Mouse (Mus musculus): ENCODE results near the gene Chchd1. TPM values are rescaled to one million over a fixed set of nuclear protein-coding genes. Genes with fewer than 3 reads are reported as not detected.
A peak's percentile ranks its signal among the peaks of the same experiment; 100 is the strongest.

The Chchd1 gene
- total and polyA plus RNA-seq, 2 experiments from 2014 or later: 147 to 188 TPM

DNA sequence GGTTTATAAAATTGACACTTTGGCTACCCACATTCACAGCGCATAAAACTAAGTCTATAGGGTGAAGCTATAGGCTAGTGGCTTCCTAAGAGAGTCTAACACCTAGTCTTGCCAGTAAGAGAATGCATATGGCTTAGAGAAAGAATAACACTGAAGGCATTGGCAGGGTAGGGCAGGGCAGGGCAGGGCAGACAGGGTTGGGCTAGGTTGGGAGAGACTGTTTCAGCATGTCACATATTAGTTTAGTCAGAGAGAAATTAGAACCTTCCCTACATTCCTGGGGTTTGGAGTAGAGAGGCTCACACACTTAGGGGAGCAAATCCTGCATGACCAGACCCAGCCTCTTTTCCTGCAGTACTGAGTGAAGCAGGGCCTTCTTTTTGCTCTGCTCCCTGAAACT is 35.3 kb upstream of the Chchd1 start:
- H3K4me1 ChIP-seq (ENCODE audit: insufficient read depth, low read length): peaks cover 2% of the 10 kb centered on the region; the same call in 1 of the 2 replicates
- H3K27me3 ChIP-seq (ENCODE audit: insufficient read depth, low read length): no peaks in the 10 kb centered on the region
- no peak overlapping the region for H3K27ac ChIP-seq
- no peak overlapping the region for H3K4me2 ChIP-seq (ENCODE audit: low read depth, low read length)
- WGBS: 73% methylated on average over 1 of the region's 1 CpGs
- no peaks in the 10 kb centered on the region for H3K36me3 ChIP-seq (ENCODE audit: insufficient read depth, low read length)
- ATAC-seq: no peak
- no peak overlapping the region for H3K4me3 ChIP-seq (ENCODE audit: low read length)
- TF ChIP-seq CTCF (IDR thresholded peaks at IDR 0.05; ENCODE audit: low read depth): no peak
- DNase-seq (ENCODE audit: low spot score): no peak
- H3K9ac ChIP-seq (replicated peaks; ENCODE audit: low read length): no peak overlapping the region
- no peaks in the 10 kb centered on the region for H3K9me3 ChIP-seq (ENCODE audit: low read length)

- Histone ChIP-seq H3K4me1 (ENCODE audit: insufficient read depth, low read length) (no peaks in the 10 kb centered on the region), H3K36me3 (ENCODE audit: insufficient read depth, low read length) (no peaks in the 10 kb centered on the region), H3K27me3 (ENCODE audit: insufficient read depth, low read length) (no peaks in the 10 kb centered on the region), H3K9ac (replicated peaks; ENCODE audit: low read length) (no peak within 1 kb of the TSS), H3K27ac (no peak within 1 kb of the TSS), H3K4me3 (ENCODE audit: low read length) (no peak within 1 kb of the TSS), H3K4me2 (ENCODE audit: low read depth, low read length) (no peak within 1 kb of the TSS), H3K9me3 (ENCODE audit: low read length) (no peaks in the 10 kb centered on the region)
- no peak for TF ChIP-seq CTCF (IDR thresholded peaks at IDR 0.05; ENCODE audit: low read depth)
- DNase-seq (ENCODE audit: low spot score) (no peak), ATAC-seq (no peak)
- WGBS: 75% methylated on average over 8 of the region's 8 CpGs
Observed at GRCm38 (mm10) chr14:20668154-20668810, 34.5 kb upstream of the Chchd1 start, which contains the start of gene Synpo2l. Gene Synpo2l (minus strand): TSS chr14:20668354.

- Histone ChIP-seq H3K27me3 (ENCODE audit: insufficient read depth, low read length) (no peaks in the 10 kb centered on the region), H3K27ac (no peak overlapping the region), H3K4me2 (ENCODE audit: low read depth, low read length) (no peak overlapping the region), H3K9me3 (ENCODE audit: low read length) (no peaks in the 10 kb centered on the region), H3K4me3 (ENCODE audit: low read length) (no peak overlapping the region), H3K36me3 (ENCODE audit: insufficient read depth, low read length) (peaks cover 13% of the 10 kb centered on the region; the same call in 1 of the 2 replicates), H3K9ac (replicated peaks; ENCODE audit: low read length) (no peak overlapping the region), H3K4me1 (ENCODE audit: insufficient read depth, low read length) (peaks cover 5% of the 10 kb centered on the region; the same call in 1 of the 2 replicates)
- ATAC-seq (no peak), DNase-seq (ENCODE audit: low spot score) (peak; percentile 51)
- peak; percentile 62 for TF ChIP-seq CTCF (IDR thresholded peaks at IDR 0.05; ENCODE audit: low read depth)
- 94% methylated on average over 2 of the region's 2 CpGs for WGBS
Observed at GRCm38 (mm10) chr14:20672990-20673389, 29.8 kb upstream of the Chchd1 start.

DNA sequence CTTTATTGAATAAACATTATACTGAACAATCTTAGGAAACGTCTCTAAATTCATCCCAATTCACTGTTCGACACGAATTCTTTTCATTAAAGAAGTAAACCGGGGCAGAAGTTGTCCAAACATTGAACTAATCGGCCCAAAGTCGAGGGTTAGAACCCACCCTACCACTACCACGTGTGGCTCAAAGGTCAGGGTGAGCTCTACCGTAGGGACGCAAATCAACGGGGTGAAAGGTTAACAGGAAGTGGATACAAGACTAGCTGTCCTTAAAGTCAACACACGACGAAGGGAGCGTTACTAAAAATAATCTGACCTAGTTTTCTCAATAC is 29.1 kb upstream of the Chchd1 start:
- WGBS: 12% methylated on average over 13 of the region's 13 CpGs
- DNase-seq (ENCODE audit: low spot score): no peak
- Histone ChIP-seq H3K27ac (peak overlapping the region; percentile 70; the same call in 1 of the 2 replicates), H3K36me3 (ENCODE audit: insufficient read depth, low read length) (peaks cover 13% of the 10 kb centered on the region; the same call in 1 of the 2 replicates), H3K4me1 (ENCODE audit: insufficient read depth, low read length) (peaks cover 5% of the 10 kb centered on the region; the same call in 1 of the 2 replicates), H3K4me3 (ENCODE audit: low read length) (peak overlapping the region; percentile 90), H3K27me3 (ENCODE audit: insufficient read depth, low read length) (no peaks in the 10 kb centered on the region), H3K4me2 (ENCODE audit: low read depth, low read length) (peak overlapping the region; percentile 67), H3K9ac (replicated peaks; ENCODE audit: low read length) (0 out of 2 replicates have a peak overlapping the region, but pooled peaks have one; percentile 38), H3K9me3 (ENCODE audit: low read length) (no peaks in the 10 kb centered on the region)
- ATAC-seq: peak; percentile 70
- TF ChIP-seq CTCF (IDR thresholded peaks at IDR 0.05; ENCODE audit: low read depth): no peak

GRCm38 (mm10) chr14:20674064-20674833 is 28.6 kb upstream of the Chchd1 start, which contains the start of gene Sec24c:
Gene Sec24c (plus strand): TSS chr14:20674308.
- peaks cover 5% of the 10 kb centered on the region; the same call in 1 of the 2 replicates for H3K4me1 ChIP-seq (ENCODE audit: insufficient read depth, low read length)
- peaks cover 13% of the 10 kb centered on the region; the same call in 1 of the 2 replicates for H3K36me3 ChIP-seq (ENCODE audit: insufficient read depth, low read length)
- H3K27me3 ChIP-seq (ENCODE audit: insufficient read depth, low read length): no peaks in the 10 kb centered on the region
- DNase-seq (ENCODE audit: low spot score) (peak; percentile 100), ATAC-seq (peak; percentile 98)
- 2% methylated on average over 43 of the region's 43 CpGs for WGBS
- peak within 1 kb of the TSS; percentile 90 for H3K4me3 ChIP-seq (ENCODE audit: low read length)
- no peaks in the 10 kb centered on the region for H3K9me3 ChIP-seq (ENCODE audit: low read length)
- H3K27ac ChIP-seq: peak within 1 kb of the TSS; percentile 93
- H3K9ac ChIP-seq (replicated peaks; ENCODE audit: low read length): peak within 1 kb of the TSS; percentile 85
- peak within 1 kb of the TSS; percentile 67 for H3K4me2 ChIP-seq (ENCODE audit: low read depth, low read length)
- no peak for TF ChIP-seq CTCF (IDR thresholded peaks at IDR 0.05; ENCODE audit: low read depth)

GRCm38 (mm10) chr14:20677906-20678305 is 24.9 kb upstream of the Chchd1 start:
- WGBS: 93% methylated on average over 4 of the region's 4 CpGs
- Histone ChIP-seq H3K27me3 (ENCODE audit: insufficient read depth, low read length) (no peaks in the 10 kb centered on the region), H3K36me3 (ENCODE audit: insufficient read depth, low read length) (peaks cover 43% of the 10 kb centered on the region), H3K4me3 (ENCODE audit: low read length) (no peak overlapping the region), H3K9me3 (ENCODE audit: low read length) (no peaks in the 10 kb centered on the region), H3K9ac (replicated peaks; ENCODE audit: low read length) (no peak overlapping the region), H3K27ac (no peak overlapping the region), H3K4me2 (ENCODE audit: low read depth, low read length) (no peak overlapping the region), H3K4me1 (ENCODE audit: insufficient read depth, low read length) (peaks cover 5% of the 10 kb centered on the region; the same call in 1 of the 2 replicates)
- DNase-seq (ENCODE audit: low spot score) (no peak), ATAC-seq (no peak)
- TF ChIP-seq CTCF (IDR thresholded peaks at IDR 0.05; ENCODE audit: low read depth): no peak
